Comparison of ENCODE assay signal across 8 mouse cellular contexts in genomic region chr3:63898581-63899308, GRCm38 (mm10). TPM values are rescaled to one million over a fixed set of nuclear protein-coding genes. Genes with fewer than 3 reads are reported as not detected.
DNase-seq lines count a peak whose midpoint lies in the region; ATAC-seq lines count a peak whose summit lies in the region.

No protein-coding gene starts in this region.

- no peaks in the 10 kb centered on the region; the same call in 1 of the 2 replicates for H3K4me1 ChIP-seq in intestine, embryonic 15.5 days (replicated peaks)
- H3K4me1 ChIP-seq in megakaryocyte, embryonic 14.5 days, result peaks cover 23% of the 10 kb centered on the region

- intact Hi-C loops in gastrocnemius, postnatal 36 days (cut with DNase I), result no loop called here
- intact Hi-C loops in left cerebral cortex, postnatal 10 days (cut with DNase I), result loop anchor here (2.0 kb wide), 1 partner anchor 30 kb away; the partner anchor contains the start of gene E130311K13Rik

- H3K4me3 ChIP-seq in intestine, embryonic 15.5 days (replicated peaks), result peak overlapping the region; percentile 66
- peak overlapping the region; percentile 92 for H3K4me3 ChIP-seq in megakaryocyte, embryonic 14.5 days (replicated peaks)

- no peaks in the 10 kb centered on the region for H3K36me3 ChIP-seq in intestine, embryonic 15.5 days
- no peaks in the 10 kb centered on the region for H3K36me3 ChIP-seq in megakaryocyte, embryonic 14.5 days (replicated peaks; ENCODE audit: low read length)

- H3K9me3 ChIP-seq in intestine, embryonic 15.5 days, result no peaks in the 10 kb centered on the region
- H3K9me3 ChIP-seq in megakaryocyte, embryonic 14.5 days, result peaks cover 6% of the 10 kb centered on the region

- no peaks in the 10 kb centered on the region for H3K27me3 ChIP-seq in intestine, embryonic 15.5 days (replicated peaks)
- H3K27me3 ChIP-seq in megakaryocyte, embryonic 14.5 days (replicated peaks), result peaks cover 24% of the 10 kb centered on the region

- peak overlapping the region; percentile 99 for H3K4me2 ChIP-seq in intestine, embryonic 15.5 days (replicated peaks)

- H3K9ac ChIP-seq in intestine, embryonic 15.5 days, result peak overlapping the region; percentile 65

- ATAC-seq in intestine, embryonic 15.5 days, result peak; percentile 83
- ATAC-seq in erythroid progenitor cell, adult 5-6 weeks (replicated peaks; ENCODE audit: low FRiP score, poor library complexity, severe bottlenecking), result no peak

- peak; percentile 62 to 63 for DNase-seq in adrenal gland, adult 18-20 months (ENCODE audit: low spot score in 2 of 2)
- DNase-seq in embryo, embryonic 10 days (ENCODE audit: low spot score), result peak; percentile 95
- peak; percentile 34 to 43 for DNase-seq in gastrocnemius, postnatal 36 days
- DNase-seq in left cerebral cortex, postnatal 10 days (ENCODE audit: extremely low spot score in 1 of 2, low spot score in 2 of 2), result peak; percentile 84 to 86
- DNase-seq in right cerebral cortex, postnatal 14 days, result peak; percentile 85

- WGBS in intestine, embryonic 15.5 days, result under 1% methylated on average over 41 of the region's 41 CpGs

- H3K27ac ChIP-seq in intestine, embryonic 15.5 days, result peak overlapping the region; percentile 77

RNA-seq across cellular contexts. Expression of gene Plch1, which starts 0.5 kb away (rescaled TPM):
- under 1 TPM in 1 of 2 experiments, not detected in 1; 0.06 TPM for total RNA-seq in adrenal gland, adult 18-20 months (2021)
- total RNA-seq in gastrocnemius, postnatal 36 days (2021), result not detected
- 6.8 and 6.9 TPM in 2 replicates for polyA plus RNA-seq in intestine, embryonic 15.5 days (2015; fragmentation: Nextera tagmentation; extraction: Ambion mirVana)
- total RNA-seq in left cerebral cortex, postnatal 10 days (2021), result 1 to 10 TPM; 9.0 to 9.1 TPM
- not detected in 2 replicates for polyA plus RNA-seq in megakaryocyte, embryonic 14.5 days (2012; ENCODE audit: insufficient read depth, low replicate concordance)
- not detected in 2 replicates for total RNA-seq in erythroid progenitor cell, adult 5-6 weeks (2015; ENCODE audit: low replicate concordance)
- not detected in 2 replicates for total RNA-seq in erythroid progenitor cell, adult 5-6 weeks (2017; ENCODE audit: low replicate concordance)

RNA-seq across cellular contexts. Expression of gene E130311K13Rik, which starts 30.5 kb away (rescaled TPM):
- total RNA-seq in adrenal gland, adult 18-20 months (2021), result 1 to 10 TPM; 7.0 to 8.1 TPM
- total RNA-seq in gastrocnemius, postnatal 36 days (2021), result 1 to 10 TPM; 2.7 to 4.4 TPM
- 5.0 and 6.1 TPM in 2 replicates for polyA plus RNA-seq in intestine, embryonic 15.5 days (2015; fragmentation: Nextera tagmentation; extraction: Ambion mirVana)
- 10 to 100 TPM; 13.1 to 14.2 TPM for total RNA-seq in left cerebral cortex, postnatal 10 days (2021)
- polyA plus RNA-seq in megakaryocyte, embryonic 14.5 days (2012; ENCODE audit: insufficient read depth, low replicate concordance), result 2.4 and 4.0 TPM in 2 replicates
- 1.4 TPM in 1 of 2 replicates, not detected in the other for total RNA-seq in erythroid progenitor cell, adult 5-6 weeks (2015; ENCODE audit: low replicate concordance)
- total RNA-seq in erythroid progenitor cell, adult 5-6 weeks (2017; ENCODE audit: low replicate concordance), result 0.77 TPM in 1 of 2 replicates, not detected in the other

Comparison
In these comparisons a context has a peak if more than half of its experiments do, and no peak if none do; other contexts are left out.
1. DNase-seq: peak in every context shown above with its lines; median percentile 95 in embryo, embryonic 10 days; 85 in left cerebral cortex, postnatal 10 days; 85 in right cerebral cortex, postnatal 14 days; 62 in adrenal gland, adult 18-20 months; 38 in gastrocnemius, postnatal 36 days.
2. RNA of gene Plch1, which starts 0.5 kb away (total RNA-seq): 9.0 to 9.1 TPM in left cerebral cortex, postnatal 10 days; 0.06 TPM in adrenal gland, adult 18-20 months, not detected in gastrocnemius, postnatal 36 days and not detected in erythroid progenitor cell, adult 5-6 weeks; every median in the first group is over 4 times any median in the second.